Mouse (Mus musculus) thymus, postnatal 36 days (tissue): ENCODE data around the gene Hemk1.
A peak's percentile ranks its signal among the peaks of the same experiment; 100 is the strongest.

ENCODE experiments used
- DNase-seq, 2 experiments: peaks; one replicate each; pipeline ENCODE4 v3.0.0; 2022; ENCODE audit warnings: mixed read lengths in 2 of 2

Gene Hemk1

DNA sequence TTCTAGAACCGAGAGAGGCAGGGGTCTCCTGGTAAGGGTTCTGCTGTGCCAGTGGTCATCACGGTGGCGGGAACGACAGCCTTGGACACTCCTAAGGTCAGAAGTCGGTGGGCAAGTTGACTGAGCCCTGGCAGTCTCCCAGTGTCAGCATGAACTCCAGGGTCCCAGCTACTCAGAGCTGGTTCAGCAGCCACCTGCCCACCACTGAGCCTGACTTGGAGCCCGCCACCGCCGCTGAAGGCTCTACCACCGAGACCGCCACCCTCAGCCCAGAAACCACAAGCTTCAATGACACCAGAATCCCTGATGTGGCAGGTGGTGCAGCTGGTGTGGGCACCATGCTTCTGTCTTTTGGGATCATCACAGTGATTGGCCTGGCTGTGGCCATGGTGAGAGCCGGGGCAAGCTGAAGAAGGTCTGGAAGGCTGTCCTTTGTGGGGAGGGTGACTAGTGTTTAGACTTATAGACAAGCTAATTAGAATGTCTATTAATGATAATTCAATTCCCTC, 4.1 kb upstream of the Hemk1 start:
- peak in 1 of 2 experiments; percentile 27 for DNase-seq

DNA sequence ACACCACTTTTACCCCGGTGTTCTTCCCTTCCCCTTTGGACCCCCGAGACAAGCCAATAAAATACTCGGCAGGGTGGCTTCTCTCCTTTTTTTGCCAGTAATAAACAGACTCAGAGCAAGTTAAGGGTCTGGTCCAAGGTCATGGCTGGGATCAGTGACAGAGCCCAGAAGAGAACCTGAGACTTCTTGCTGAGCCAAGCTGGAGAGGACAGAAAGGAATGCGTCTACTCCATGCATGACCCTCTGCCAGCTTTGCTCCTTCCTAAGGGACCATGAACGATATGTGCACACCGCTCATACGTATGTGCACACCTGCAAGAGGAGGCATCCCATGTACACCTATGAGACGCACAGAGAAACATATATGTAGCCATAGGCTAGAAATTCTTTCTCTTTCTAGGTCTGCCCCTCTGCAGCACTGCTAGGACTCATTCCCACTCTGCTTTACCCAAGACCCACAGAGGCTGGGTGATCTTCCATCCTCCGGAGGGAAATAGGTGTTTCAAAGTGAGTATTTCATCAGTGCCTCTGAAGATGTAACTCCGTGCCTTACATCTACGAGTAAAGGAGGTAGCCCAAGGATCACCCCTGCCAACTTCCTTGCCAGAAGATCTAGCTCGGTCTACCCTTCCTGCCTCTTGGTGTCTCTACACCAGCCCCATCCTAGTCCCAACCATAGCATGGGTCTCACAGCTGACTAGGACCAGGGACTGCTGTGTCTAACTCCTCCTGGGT, 2.9 kb upstream of the Hemk1 start:
- no peak for DNase-seq

GRCm38 (mm10) chr9:107340267-107340859, 2.2 kb upstream of the Hemk1 start, which contains the start of gene 6430571L13Rik:
Gene 6430571L13Rik, plus strand, starts transcription at chr9:107340602.
- DNase-seq: peak; percentile 88

DNA sequence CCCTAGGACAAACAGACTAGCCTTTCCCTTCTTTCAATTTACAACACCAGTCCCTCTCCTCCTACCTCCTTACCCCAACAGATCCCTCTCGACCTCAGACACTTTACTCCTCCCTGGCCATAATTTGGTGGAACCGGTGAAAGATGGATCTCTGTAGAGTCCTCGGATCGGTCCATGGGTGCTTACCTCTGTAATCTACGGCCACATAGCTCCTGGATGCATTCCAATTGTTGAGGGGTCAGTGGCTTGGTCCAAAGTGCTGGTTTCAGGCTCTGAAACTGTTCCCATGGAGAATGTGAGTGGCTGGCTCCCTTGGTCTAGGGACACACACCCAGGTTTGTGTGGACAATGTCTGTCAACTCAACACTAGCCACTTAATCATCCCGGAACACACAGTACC, 1.8 kb downstream of the Hemk1 start:
- DNase-seq: no peak

- peak; percentile 66 to 72 for DNase-seq
Measured at GRCm38 (mm10) chr9:107335909-107336308, 2.2 kb downstream of the Hemk1 start.

DNA sequence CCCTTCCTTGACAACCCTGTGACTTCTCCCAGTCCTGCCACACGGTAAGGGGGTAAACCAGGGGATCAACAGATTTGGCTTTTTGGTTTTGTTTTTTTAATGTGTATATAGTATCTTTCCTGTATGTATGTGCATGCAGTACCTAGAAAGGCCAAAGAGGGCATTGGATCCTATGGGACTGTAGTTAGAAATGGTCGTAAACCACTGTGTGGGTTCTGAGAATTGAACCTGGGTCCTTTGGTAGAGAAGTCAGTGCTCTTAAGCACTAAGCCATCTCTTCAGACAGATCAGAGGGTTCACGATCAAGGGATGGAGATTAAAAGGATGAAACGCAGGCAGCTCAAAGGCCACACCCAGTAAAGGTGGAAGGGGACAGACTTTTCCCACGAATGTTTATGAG, 3.1 kb downstream of the Hemk1 start:
- no peak for DNase-seq

- peak; percentile 52 to 61 for DNase-seq
Measured at GRCm38 (mm10) chr9:107334356-107334755, 3.8 kb downstream of the Hemk1 start.

GRCm38 (mm10) chr9:107333686-107334085, 4.5 kb downstream of the Hemk1 start:
- DNase-seq: no peak

DNA sequence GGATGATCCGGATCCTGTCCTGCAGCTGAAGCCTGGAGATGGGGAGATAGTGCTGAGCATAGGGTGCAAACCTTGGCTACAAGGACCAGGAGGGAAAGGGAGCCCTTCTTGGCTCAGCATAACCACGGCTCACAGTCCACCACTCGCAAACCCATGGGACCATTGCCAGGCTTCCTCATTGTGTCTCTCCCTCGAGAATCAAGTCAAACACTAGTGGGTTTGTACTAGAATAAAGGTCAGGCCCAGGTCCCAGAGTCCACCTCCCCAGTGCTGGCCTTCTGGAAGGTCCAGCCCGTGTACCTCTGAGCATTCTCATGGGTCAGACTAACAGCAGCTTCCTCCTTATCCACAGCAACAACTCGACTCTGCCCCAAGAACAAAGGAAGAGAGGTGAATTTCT, 7.4 kb downstream of the Hemk1 start:
- no peak for DNase-seq

DNA sequence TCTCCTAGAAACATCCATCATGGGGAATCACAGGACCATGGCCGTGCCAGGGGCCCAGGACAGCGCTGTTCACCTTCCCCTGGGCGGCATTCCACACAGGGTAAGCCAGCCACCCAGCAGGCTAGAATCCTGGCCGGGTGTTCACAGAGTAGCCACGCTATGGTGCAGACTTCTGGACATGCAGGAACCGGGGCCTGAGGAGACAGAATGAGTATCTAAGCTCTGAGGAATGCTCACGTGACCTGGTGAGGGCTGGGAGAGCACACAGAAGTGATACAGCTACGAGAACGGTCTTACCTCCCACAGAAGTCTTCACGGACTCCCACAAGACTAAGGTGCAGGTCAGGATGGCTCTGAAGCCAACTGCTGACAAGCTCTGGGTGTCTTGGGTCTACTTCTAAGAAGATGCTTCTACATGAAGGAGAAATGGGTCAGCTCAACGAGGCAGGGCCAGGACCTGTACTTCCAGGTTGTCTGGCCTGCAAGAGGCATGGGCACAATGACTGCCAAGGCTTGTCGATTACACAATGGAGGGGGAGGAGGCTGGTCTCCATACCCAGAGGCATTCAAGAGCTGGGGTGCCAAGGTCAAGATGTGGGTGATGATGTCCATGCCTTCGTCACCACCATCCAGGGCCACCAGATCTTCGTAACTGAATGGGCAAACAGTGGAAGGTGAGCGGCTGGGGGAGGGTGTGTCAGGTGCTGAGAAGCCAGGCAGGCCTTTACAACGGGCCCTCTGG, 10.1 kb downstream of the Hemk1 start:
- no peak for DNase-seq

DNA sequence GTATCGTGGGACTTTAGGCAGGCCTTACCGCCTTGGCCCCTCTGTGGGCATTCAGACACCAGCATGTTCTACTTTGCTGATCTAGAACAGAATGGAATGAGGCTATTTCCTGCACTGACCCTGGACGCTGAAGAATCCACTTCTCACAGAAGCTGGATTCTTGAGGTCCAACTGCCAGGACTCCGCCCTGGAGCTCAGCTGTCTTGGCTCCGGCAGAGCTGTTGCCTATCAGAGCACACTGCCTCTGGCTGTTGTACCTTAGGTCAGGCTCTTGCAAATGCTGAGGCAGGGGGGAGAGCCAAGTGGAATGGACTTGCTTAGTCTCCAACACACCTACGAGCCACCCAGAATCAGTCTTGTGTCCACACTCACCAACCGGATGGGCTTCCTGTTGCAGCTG, 12.2 kb downstream of the Hemk1 start:
- DNase-seq: no peak

DNA sequence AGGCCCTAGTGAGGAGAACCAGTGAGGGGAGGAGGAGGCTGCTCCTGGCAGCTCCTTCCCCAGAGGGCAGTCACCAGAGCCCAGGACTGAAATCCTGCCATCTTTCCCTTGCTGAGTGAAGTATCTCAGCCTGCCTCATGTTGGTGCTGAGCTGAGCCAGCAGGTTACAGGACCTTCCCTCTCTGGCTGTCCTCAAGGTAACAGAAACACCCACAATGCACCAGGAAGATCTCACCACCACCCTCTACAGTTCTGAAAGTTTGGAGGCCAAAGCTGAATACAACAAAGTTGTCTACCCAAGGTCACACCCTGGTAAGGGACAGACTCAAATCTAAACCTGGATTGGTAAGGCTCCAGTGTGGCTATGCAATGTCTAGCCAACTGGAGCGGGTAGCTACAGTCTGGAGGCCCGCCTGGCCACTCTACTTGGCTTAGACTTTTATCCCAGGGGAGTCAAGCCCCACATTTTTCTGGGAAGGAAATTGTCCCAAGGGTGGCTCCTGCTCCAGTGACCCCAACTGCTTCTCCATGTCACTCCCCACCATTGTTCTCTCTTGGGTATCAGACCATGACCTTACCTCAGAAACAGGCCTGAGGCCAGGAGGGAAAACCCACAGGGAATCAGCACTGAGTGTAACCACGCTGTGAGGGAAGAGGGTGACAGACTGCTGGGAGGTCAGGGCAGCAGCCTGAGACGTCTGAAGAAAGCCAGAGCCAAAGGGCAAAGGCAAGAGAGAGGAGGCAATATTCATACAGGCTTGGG, 13.2 kb downstream of the Hemk1 start:
- DNase-seq: no peak

GRCm38 (mm10) chr9:107323558-107323957, 14.6 kb downstream of the Hemk1 start:
- peak in 1 of 2 experiments; percentile 26 for DNase-seq

- DNase-seq: no peak
Measured at GRCm38 (mm10) chr9:107322461-107323050, 15.6 kb downstream of the Hemk1 start.

DNA sequence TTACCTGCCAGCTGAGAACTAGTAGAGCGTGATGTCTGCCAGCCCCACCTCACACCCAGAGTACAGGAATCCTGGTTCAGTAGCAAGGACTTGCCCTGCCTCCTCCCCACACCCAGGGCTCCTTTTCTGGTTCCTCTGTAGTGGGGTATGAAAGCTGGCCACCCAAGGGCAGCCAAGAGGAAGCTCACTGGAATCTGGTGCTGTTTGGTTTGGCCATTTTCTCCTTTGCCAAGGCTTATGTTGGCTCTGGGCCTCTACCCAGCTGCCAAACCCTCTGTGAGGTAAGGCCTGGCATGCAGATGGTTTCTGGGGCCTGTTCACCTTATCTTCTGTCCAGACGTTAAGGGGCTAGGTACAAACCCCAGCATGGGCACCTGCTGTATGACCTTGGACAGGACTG, 22.4 kb downstream of the Hemk1 start:
- no peak for DNase-seq

GRCm38 (mm10) chr9:107313926-107314325, 24.2 kb downstream of the Hemk1 start:
- DNase-seq: no peak

GRCm38 (mm10) chr9:107312811-107313584, 25.2 kb downstream of the Hemk1 start:
- peak; percentile 60 to 73 for DNase-seq

- no peak for DNase-seq
Measured at GRCm38 (mm10) chr9:107309600-107309999, 28.6 kb downstream of the Hemk1 start.

- no peak for DNase-seq
Measured at GRCm38 (mm10) chr9:107309171-107309570, 29.0 kb downstream of the Hemk1 start.

DNA sequence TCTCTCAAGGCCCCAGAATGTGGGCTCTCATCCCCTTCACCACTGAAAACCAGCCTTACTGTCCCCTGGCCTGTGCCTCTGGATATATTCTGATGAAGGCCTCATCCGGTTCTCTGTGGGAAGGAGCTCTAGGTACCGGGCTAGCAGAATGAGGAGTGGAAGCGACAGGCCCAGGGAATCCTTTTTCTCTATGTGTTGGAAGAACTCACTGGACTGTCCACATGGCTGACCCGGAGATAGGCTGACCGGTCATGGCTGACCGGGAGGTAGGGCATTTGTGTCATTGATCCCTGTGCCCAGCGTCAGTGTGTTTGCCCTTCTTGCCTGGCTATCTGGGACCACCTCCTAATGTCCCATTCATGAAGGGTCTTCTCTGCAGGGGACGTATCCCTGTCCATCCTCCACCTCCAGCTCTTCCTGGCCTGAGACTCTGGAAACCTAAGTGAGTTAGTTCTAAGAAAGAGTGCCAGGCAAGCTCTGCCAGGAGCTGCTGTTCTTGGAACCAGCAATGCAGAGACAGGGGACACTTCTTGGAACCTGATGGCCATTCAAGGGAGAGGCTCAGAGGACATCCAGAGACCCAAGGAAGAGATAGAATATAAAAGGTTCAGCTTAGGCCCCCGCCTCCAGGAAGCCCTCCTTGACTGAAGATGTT, 29.7 kb downstream of the Hemk1 start:
- DNase-seq: no peak

GRCm38 (mm10) chr9:107307886-107308285, 30.3 kb downstream of the Hemk1 start:
- no peak for DNase-seq
